Mouse (Mus musculus) retina, postnatal 7 days (tissue): Measurements from ENCODE around the gene Dnmt3a.

Source experiments
- DNase-seq: peaks from one replicate; pipeline ENCODE4 v3.0.0-alpha.2; 2012; ENCODE audit warnings: low read depth, low spot score

Dnmt3a gene

DNA sequence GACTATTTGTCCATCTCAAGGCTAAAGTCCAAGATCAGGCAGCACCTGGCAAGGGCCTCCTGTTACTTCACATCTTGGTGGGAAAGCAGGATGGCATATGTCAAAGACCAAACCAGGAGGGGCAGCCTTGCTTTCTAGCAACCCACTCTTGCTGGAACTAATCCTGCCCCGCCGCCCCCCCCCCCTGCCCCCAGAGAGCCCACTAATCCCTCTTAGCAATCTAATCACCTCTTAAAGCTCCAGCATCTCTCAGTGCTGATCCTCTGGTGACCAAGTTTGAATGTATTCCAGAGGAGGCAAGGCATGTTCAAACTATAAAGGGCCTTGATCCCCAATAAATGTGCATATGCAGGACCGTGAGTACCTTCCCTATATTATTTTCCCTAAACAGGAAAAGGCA, 18.8 kb upstream of the Dnmt3a start:
- peak; percentile 66 for DNase-seq

GRCm38 (mm10) chr12:3787541-3787940, 18.3 kb upstream of the Dnmt3a start:
- DNase-seq = no peak

GRCm38 (mm10) chr12:3788421-3789051, 17.3 kb upstream of the Dnmt3a start:
- DNase-seq = no peak

DNA sequence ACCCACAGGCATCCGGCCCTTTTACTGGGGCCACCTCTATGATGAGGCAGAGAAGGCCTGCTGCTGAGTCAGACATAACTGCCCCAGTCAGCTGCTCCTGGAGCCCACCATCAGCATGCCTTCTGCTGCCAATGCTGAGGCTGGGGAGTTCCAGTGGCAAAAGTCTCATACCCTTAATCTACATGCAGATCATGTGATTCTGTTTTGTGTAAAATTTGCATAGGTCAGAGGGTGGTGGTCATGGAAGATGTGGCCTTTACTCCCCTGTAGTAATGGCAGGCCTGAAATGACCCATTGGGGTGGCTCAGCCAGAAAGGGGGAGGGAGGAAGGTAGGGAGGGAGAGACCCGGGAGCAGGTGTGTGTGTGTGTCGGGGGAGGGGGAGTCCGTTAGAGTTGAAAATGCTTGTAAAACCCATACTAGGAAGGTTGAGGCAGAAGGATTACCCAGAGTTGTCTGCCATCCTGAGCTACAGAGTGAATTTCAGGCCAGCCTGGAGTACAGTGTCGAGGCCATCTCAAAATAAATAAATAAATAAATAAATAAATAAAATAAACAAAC, 16.1 kb upstream of the Dnmt3a start:
- no peak for DNase-seq

DNA sequence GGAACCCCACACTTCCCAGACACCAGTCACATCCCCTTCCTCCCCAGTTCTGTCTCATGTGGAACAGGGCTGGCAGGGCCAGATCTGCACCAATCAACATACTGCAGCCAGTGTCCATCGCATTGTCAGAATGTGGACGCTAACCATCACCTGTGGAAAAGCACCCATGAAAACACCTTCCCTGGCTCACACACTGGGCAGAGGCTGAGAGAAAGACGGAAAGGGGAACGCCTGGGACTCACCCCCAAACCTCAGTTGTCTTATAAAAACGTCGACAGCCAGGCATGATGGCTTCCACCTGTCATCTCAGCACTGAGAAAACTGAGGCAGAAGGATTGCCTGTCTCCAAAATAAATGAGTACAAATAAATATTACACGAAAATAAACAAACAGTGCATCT, 14.6 kb upstream of the Dnmt3a start:
- no peak for DNase-seq

- DNase-seq = peak; percentile 93
These were observed 14.1 kb upstream of the Dnmt3a start for GRCm38 (mm10) chr12:3791732-3792131.

- no peak for DNase-seq
These were observed 13.6 kb upstream of the Dnmt3a start for GRCm38 (mm10) chr12:3792248-3792647.

- DNase-seq = no peak
These were observed 10.2 kb upstream of the Dnmt3a start for GRCm38 (mm10) chr12:3795569-3795968.

GRCm38 (mm10) chr12:3799551-3799950, 6.3 kb upstream of the Dnmt3a start:
- DNase-seq = no peak

DNA sequence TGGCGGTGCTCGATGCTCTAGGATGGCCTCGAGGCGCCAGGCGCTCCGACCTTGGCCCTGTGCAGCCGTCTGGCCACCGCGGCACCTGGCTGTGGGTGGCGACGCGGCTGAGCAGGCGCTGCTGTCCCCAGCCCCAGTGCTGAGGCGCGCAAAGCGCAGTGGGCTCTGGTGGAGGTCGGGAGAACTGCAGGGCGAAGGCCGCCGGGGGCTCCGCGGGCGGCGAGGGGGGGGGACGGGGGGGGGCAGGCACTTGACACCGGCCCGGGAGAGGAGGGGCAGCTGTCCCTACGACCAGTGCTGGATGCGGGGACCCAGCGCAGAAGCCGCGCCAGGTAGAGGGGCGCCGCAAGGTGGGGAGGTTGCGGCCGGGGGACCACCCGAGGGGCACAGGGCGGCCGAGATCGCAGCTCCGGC, 471 bp downstream of the Dnmt3a start:
- DNase-seq = peak; percentile 73

- DNase-seq = peak; percentile 59
These were observed 1.1 kb downstream of the Dnmt3a start for GRCm38 (mm10) chr12:3806703-3807547.

DNA sequence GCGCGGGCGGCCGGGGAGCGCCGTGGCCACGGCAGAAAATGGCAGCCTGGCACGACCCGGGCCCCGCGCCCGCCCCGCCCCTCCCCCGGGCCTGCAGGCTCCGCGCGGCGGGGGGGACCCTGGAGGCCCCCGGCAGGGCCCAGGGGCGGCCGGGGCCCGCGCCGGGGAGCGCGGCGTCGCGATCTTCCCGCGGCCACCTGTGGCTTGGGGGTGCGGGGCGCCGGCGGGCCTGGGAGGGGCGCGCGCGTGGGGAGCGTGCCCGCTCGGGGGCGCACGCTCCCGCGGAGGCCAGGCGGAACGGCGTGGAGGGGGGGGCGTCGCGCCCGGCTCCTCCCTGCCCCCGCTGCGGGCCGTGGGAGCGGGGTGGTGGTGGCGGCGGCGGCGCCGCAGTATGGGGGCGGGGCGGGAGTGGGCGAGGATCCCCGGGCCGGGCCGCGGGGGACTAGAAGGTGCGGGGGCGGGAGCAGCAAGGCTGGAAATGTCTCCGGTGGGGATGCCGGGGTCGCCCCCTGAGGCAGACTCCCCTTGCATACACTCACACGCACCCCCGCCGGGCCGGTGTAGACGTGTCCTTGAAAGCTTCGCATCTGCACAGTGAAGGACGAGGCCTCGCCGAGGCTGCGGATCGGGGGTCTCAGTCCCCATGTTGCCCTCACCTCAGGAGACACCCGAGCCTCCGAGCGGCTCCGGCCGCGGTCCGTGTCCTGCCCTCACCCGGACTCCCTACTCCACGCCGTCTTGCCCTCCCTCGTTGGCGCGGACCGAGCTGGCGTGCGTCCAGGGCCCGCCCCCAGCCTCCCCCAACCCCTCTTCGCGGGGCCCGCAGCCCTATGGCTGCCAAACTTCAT, 2.0 kb downstream of the Dnmt3a start:
- DNase-seq = peak; percentile 43

DNA sequence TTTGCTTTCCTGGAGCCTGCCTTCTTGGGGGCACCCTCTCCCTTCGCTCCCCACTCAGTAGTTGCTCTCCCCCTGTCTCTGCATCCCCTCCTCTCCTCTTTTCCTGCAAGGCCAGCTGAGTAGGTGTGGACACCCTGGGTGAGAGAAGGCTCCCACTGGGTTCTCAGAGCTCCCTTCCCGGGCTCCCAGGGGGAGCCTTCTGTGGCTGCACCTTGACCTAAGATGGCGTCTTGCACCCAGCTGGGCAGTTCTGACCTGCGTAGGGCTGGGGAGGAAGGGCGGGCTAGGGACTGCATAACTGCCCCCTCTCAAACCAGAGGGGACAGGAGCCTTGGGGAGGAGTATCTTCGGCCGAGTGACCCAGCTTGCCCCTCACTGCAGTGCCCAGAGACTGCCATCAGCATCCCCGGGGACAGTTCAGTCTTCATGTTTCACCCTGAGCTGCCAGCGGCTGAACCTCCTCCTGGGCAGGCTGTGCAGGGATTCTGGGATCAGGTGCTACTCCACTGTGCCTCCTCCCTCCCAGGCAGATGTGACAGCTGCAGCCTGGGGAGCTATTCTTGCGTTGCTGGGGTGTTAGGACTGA, 2.7 kb downstream of the Dnmt3a start:
- no peak for DNase-seq

- DNase-seq = no peak
These were observed 3.8 kb downstream of the Dnmt3a start for GRCm38 (mm10) chr12:3809520-3810180.

DNA sequence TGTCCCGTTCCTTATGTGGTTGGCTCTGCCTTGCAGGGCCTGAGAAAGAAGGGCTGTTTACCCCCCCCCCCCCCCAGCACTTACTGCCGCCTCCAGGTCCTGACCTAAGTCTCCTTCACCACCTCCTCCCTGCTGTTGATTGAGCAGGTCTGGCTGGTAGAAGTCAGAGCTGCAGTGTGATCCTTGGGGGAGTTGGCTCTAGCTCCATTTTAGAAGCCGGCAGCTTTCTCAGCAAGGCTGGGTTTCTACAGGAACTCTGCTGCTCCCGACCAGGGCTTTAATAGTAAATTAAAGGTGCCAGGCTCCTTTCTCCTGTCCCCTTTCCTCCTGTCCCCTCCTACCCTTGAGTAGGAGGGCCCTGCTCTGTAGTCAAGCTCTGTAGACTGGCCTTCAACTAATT, 4.6 kb downstream of the Dnmt3a start:
- DNase-seq = no peak

GRCm38 (mm10) chr12:3811596-3811995, 5.8 kb downstream of the Dnmt3a start:
- DNase-seq = no peak

DNA sequence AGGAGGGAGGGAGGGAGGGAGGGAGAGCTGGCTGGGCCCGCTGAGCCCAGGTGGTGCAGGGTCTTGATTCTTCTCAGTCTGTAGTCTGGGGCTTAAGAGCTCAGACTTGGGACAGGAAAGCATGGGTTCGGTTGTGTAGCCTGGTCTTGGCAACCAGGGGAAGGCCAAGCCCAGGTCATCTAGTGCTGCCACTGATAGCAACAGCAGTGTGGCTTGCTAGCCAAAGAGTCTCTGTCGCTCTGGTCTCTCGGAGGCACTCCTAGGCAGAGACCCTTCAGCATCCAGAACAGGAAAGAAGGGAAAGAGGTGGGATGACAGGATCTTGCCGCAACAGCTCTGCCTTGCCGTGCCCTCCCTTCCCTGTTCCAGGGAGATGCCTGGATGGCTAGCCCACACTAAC, 6.4 kb downstream of the Dnmt3a start:
- DNase-seq = no peak

DNA sequence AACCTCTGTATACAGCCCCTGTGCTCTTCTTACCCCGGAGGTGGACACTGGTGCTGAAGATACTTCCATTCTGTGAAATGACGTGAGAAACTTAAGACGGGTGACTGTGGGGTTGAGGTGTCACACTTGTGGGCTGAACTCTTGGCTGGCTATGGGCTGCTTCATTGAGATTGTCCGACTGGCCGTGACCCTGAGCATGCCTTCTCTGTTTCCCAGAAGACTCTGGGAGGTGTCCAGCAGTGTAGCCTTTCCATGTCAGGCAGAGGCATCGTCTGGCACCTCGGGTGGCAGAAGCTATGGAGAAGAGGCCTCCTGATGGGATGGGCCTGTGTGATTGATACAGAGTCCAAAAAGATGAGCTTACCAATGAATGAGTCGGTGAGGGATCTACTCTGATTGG, 7.3 kb downstream of the Dnmt3a start:
- no peak for DNase-seq

DNA sequence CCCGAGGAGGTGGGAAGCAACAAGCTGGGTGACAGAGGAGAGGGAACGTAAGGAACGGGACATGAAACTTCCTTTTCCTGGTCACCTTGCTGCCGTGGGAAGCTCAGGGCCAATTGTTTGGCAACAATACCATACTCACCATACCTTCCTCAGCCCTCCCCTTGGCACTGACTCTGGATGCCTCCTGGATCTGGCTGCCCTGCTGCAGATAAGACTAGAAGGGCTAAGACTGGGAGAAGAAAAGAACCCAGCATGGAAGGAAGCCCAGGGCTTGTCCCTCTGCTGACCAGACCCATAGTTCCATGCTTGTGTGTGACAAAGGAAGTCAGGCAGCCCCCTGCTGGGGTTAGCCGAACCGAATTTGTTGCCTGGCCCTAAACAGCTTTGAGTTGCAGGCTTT, 9.6 kb downstream of the Dnmt3a start:
- DNase-seq = no peak

DNA sequence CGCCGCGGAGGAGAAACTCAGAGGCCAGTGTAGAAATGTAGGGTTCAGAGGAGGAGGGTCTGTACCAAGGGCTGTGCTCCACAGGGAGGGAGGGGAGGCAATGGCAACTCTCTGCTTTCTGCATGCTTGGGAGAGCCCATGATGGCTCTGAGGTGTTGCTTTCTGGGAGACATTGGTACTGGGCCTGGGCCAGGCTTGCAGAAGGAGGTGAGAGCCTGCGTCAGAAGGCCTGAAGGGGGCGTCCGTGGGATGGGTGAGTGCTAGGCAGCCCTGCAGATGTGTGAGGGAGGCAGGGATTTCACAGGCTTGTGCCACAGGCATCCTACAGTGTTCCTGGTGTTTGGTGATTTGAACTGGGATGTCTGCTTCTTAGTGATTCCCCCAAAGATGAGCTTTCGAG, 11.2 kb downstream of the Dnmt3a start:
- no peak for DNase-seq

- no peak for DNase-seq
These were observed 11.8 kb downstream of the Dnmt3a start for GRCm38 (mm10) chr12:3817566-3817965.
